Mouse (Mus musculus) E14TG2a.4 (cell line): ENCODE results near the gene Krtap26-1.

Source experiments
- CTCF ChIP-seq: conservative IDR thresholded peaks from 2 replicates; pipeline ENCODE4 v1.5.1; 2014; ENCODE audit warnings: low read length
- NANOG ChIP-seq: IDR thresholded peaks from 2 replicates; pipeline ENCODE4 v1.6.1; 2014; ENCODE audit warnings: borderline replicate concordance, low read length, mixed read lengths
- POU5F1 ChIP-seq: IDR thresholded peaks from 2 replicates; pipeline ENCODE4 v1.6.1; 2014; ENCODE audit warnings: low read length, borderline replicate concordance

DNA sequence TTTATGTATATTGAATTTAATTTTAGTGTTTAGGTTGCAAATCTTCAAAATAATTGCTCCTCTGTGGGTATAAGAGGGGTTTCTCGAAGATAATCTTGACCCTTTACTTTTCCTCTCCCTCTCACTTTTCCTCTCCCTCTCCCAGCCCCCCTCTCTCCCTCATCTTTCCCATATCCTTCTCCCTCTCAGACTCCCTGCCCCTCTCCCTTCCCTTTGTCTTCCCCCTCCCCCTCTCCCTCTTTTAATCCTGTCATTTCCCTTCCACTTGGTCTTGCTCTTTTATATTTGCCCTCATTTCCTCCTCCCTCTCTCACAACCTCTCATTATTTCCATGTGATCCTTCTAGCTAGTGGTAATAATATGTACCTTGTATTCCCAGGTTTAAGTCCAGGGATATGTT is 45.1 kb downstream of the Krtap26-1 start:
- TF ChIP-seq CTCF, result no peak
- TF ChIP-seq NANOG, result no peak
- no peak for TF ChIP-seq POU5F1
